Mouse (Mus musculus) macrophage (primary cell): ENCODE measurements around the gene Ifit2. TPM values are rescaled to one million over a fixed set of nuclear protein-coding genes. Genes with fewer than 3 reads are reported as not detected.
"Not testable (repeated sequence)": the region's sequence is repeated elsewhere in the genome, so short reads cannot be mapped to it uniquely, and the experiment has no call there.

ENCODE experiments used
- H3K27ac ChIP-seq: fragments of 350-480 bp; formaldehyde crosslinking; 2 replicates; pipeline ENCODE4 v1.9.0; 2021
- H3K36me3 ChIP-seq: fragments of 350-480 bp; formaldehyde crosslinking; 2 replicates; pipeline ENCODE4 v1.9.0; 2021; ENCODE audit errors: inconsistent target
- H3K4me3 ChIP-seq: fragments of 350-480 bp; formaldehyde crosslinking; 2 replicates; pipeline ENCODE4 v1.9.0; 2021; ENCODE audit errors: inconsistent target
- H3K79me2 ChIP-seq: fragments of 350-480 bp; formaldehyde crosslinking; 2 replicates; pipeline ENCODE4 v1.9.0; 2021; ENCODE audit errors: inconsistent target
- WGBS: methylation state at CpG from one replicate; pipeline ENCODE4 v1.1.7; 2026; ENCODE audit warnings: inconsistent platforms; ENCODE audit not compliant: missing documents; 5-methylcytosine and 5-hydroxymethylcytosine counted together
- polyA plus RNA-seq: library from polyadenylated mRNA; stranded (reverse); fragments of 250-400 nt; gene quantifications from 3 replicates; pipeline ENCODE4 v1.2.4, GENCODE M21; 2018; ENCODE audit warnings: inconsistent platforms

Gene Ifit2
- polyA plus RNA-seq, 1 experiment from 2014 or later, result 307 TPM

DNA sequence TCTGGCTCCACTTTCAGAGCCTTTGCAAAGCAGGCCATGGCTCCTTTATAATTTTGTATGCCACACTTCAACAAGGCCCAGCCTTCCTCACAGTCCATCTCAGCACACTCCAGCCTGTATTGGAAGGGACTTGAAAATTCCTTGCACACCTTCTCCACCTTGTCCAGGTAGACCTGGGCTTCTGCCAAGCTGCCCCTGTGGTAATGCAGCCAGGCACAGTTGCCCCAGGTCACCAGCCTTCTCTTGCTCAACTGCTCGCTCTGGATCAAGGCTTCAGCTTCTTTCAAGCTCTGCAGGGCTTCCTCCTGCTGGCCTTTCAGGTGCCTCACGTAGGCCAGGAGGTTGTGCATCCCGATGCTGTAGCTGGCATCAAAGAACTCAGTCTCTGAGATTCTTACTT lies 44.0 kb downstream of the Ifit2 start:
- peaks cover 37% of the 10 kb centered on the region for H3K36me3 ChIP-seq
- not testable (repeated sequence) for H3K27ac ChIP-seq, H3K4me3 ChIP-seq
- peaks cover 33% of the 10 kb centered on the region; the same call in 1 of the 2 replicates for H3K79me2 ChIP-seq
- WGBS, result 95% methylated on average over 3 of the region's 3 CpGs

- peaks cover 37% of the 10 kb centered on the region for H3K36me3 ChIP-seq
- H3K79me2 ChIP-seq, result peaks cover 42% of the 10 kb centered on the region; the same call in 1 of the 2 replicates
- no peak overlapping the region for H3K27ac ChIP-seq
- no peak overlapping the region for H3K4me3 ChIP-seq
Observed at GRCm38 (mm10) chr19:34596811-34597210, 46.3 kb downstream of the Ifit2 start.

GRCm38 (mm10) chr19:34598341-34598740 lies 47.8 kb downstream of the Ifit2 start:
- Histone ChIP-seq H3K79me2 (peaks cover 43% of the 10 kb centered on the region; the same call in 1 of the 2 replicates), H3K36me3 (peaks cover 28% of the 10 kb centered on the region), H3K27ac (no peak overlapping the region), H3K4me3 (no peak overlapping the region)
- 80% methylated on average over 2 of the region's 2 CpGs for WGBS

DNA sequence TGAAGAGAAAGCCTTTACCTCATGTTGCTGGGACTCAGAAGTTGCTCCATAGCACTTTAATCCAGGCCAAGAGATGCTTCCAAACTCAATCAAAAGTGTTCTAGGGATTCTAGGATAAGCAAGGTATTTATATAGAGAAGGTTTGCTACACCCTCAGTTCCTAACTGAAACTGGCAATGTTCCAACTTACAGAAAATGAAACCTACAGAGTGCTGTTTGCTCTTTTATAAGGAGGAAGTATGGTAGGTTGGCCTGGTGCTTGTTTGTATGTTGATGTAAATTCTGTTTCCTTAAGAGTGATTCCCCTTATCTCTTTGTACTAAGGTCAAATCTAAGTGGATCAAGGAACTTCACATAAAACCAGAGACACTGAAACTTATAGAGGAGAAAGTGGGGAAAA lies 48.8 kb downstream of the Ifit2 start:
- H3K27ac ChIP-seq, H3K4me3 ChIP-seq: not testable (repeated sequence)
- Histone ChIP-seq H3K79me2 (peaks cover 43% of the 10 kb centered on the region; the same call in 1 of the 2 replicates), H3K36me3 (peaks cover 19% of the 10 kb centered on the region)

GRCm38 (mm10) chr19:34601888-34602287 lies 51.4 kb downstream of the Ifit2 start, which contains the start of gene Ifit1bl1:
Gene Ifit1bl1 (minus strand): TSS chr19:34601956.
- not testable (repeated sequence) for H3K36me3 ChIP-seq, H3K4me3 ChIP-seq
- 88% methylated on average over 1 of the region's 1 CpGs for WGBS
- Histone ChIP-seq H3K27ac (peak within 1 kb of the TSS; percentile 5; the same call in 1 of the 2 replicates), H3K79me2 (peaks cover 31% of the 10 kb centered on the region; the same call in 1 of the 2 replicates)

GRCm38 (mm10) chr19:34605472-34605871 lies 55.0 kb downstream of the Ifit2 start:
- no peaks in the 10 kb centered on the region for H3K36me3 ChIP-seq
- no peak overlapping the region for H3K27ac ChIP-seq
- 92% methylated on average over 3 of the region's 3 CpGs for WGBS
- H3K4me3 ChIP-seq, result no peak overlapping the region
- peaks cover 34% of the 10 kb centered on the region; the same call in 1 of the 2 replicates for H3K79me2 ChIP-seq

DNA sequence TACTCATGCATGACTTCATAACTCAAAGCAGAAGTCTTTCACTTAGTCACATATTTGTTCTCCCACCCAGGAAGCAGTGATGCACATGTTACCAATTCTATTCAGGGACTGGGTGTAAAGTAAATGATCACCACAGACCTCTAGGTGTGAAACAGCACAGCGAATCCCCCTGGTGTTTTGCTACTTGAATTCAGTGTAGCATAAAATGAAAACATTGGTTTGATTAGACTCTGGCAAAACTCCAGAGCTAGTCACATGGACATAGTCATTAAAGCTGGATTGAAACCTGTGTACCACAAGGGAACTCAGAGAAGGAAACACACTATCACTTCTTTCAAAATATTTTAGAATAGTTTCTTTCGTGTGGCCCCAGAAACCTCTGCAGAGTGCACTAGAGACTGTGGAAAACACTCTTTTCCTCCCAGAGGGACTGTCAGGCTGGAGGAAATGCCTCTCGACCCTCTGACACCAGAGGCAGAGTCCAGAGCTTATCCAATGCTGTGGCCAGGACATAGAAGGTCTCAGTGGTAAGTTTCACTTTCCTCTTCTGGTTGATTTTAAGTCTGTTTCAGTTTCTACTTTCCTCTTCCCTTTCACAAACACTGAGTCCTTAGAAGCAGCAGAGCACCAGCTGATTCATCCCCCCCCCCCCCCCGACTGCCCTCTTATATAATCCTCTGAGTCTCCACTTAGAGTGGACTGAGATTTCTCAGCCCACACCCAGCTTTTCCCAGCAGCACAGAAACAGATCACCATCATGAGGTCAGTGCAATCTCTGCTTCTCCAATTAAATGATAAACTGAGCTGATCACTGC lies 57.0 kb downstream of the Ifit2 start, which contains the start of gene Ifit3b:
TSS of gene Ifit3b (plus strand) at position 734 of the 815 bp plus-strand sequence.
- not testable (repeated sequence) for H3K36me3 ChIP-seq
- Histone ChIP-seq H3K4me3 (peak within 1 kb of the TSS; percentile 9), H3K79me2 (peaks cover 32% of the 10 kb centered on the region; the same call in 1 of the 2 replicates), H3K27ac (peak within 1 kb of the TSS; percentile 84)
- 34% methylated on average over 3 of the region's 4 CpGs for WGBS

DNA sequence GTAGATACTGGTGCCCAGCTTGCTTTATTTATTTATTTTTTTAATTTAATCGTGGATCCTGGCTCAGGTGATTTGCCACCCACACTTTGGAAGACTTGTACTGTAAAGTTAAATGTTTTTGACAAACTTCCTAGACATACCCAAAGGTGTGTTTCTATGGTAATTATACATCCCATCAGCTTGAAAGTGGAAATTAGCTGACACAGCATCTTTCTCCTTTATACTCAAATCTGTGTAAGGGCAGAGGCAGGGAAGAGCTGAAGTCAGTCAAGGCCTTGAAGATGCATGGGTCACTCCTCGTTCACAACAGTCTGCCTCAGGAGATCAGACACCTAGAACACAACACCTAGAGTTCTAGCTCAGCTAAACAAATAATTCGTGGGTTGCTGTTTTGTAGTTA lies 59.6 kb downstream of the Ifit2 start:
- not testable (repeated sequence) for H3K27ac ChIP-seq, H3K4me3 ChIP-seq, H3K36me3 ChIP-seq
- WGBS, result 88% methylated on average over 2 of the region's 3 CpGs
- H3K79me2 ChIP-seq, result peaks cover 32% of the 10 kb centered on the region; the same call in 1 of the 2 replicates

DNA sequence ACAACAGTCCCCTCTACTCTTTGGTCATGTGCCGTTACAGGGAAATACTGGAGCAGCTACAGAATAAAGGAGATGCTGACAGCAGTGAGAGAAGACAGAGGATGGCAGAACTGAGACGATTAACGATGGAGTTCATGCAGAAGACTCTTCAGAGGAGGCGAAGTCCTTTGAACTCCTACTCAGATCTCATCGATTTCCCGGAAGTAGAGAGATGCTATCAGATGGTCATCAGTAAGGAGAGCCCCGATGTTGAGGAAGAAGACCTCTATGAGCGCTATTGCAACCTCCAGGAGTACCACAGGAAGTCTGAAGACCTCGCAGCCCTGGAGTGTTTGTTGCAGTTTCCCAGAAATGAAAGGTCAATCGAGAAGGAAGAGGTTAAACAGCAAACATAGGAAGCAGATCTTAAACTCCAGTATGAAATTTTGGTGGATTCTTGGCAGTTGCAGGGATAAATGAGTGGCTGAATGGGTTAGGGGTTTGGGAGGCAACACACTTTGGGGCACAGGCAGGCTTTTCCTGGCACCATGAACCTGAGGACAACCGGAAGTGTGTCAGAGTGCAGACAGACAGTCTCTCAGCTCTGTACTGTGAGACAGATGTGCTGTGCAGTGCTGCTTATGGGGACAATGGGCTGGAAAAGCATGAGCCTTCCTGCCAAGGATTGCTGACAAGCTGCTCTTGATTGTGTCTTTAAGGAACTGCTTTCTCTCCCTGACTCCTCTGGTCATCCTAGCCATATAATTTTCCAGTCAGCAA lies 61.9 kb downstream of the Ifit2 start:
- 95% methylated on average over 2 of the region's 11 CpGs for WGBS
- H3K79me2 ChIP-seq, result peaks cover 32% of the 10 kb centered on the region; the same call in 1 of the 2 replicates
- not testable (repeated sequence) for H3K27ac ChIP-seq, H3K36me3 ChIP-seq, H3K4me3 ChIP-seq

GRCm38 (mm10) chr19:34620871-34621270 lies 70.4 kb downstream of the Ifit2 start:
- Histone ChIP-seq H3K79me2 (no peaks in the 10 kb centered on the region), H3K4me3 (no peak overlapping the region), H3K27ac (no peak overlapping the region), H3K36me3 (no peaks in the 10 kb centered on the region)
- WGBS, result 94% methylated on average over 5 of the region's 5 CpGs

- WGBS, result 99% methylated on average over 6 of the region's 6 CpGs
- H3K36me3 ChIP-seq, result no peaks in the 10 kb centered on the region
- H3K27ac ChIP-seq, result no peak overlapping the region
- H3K4me3 ChIP-seq, result no peak overlapping the region
- no peaks in the 10 kb centered on the region for H3K79me2 ChIP-seq
Observed at GRCm38 (mm10) chr19:34623781-34624180, 73.3 kb downstream of the Ifit2 start.

GRCm38 (mm10) chr19:34624663-34625062 lies 74.2 kb downstream of the Ifit2 start:
- no peaks in the 10 kb centered on the region for H3K36me3 ChIP-seq
- no peaks in the 10 kb centered on the region for H3K79me2 ChIP-seq
- no peak overlapping the region for H3K4me3 ChIP-seq
- 47% methylated on average over 4 of the region's 4 CpGs for WGBS
- no peak overlapping the region for H3K27ac ChIP-seq
